Mouse (Mus musculus): ENCODE results near the gene Cry2. TPM values are rescaled to one million over a fixed set of nuclear protein-coding genes. Genes with fewer than 3 reads are reported as not detected.

Gene Cry2
- polyA plus RNA-seq, 1 experiment from 2014 or later, result 21.0 TPM

DNA sequence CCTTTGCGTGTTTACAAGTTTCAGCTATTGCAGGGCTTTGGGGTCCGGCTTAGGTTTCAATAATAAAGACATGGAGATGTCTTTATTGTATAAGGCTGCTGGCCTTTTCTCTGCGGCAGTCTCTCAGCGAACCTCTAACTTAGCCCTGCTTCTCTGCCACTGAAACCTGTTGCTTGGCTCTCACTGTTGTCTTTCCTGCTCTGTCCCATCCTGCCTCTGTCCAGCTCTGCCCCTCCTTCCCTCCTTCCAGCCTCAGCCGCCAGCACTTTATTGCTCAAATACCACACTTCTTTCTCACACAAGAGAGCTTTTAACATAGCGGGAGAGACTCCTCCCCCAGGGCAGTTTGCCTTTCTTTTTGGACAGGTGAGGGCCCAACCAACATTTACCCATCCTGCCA, 6.6 kb upstream of the Cry2 start:
- Histone ChIP-seq H3K27ac (no peak overlapping the region), H3K4me1 (peaks cover 14% of the 10 kb centered on the region), H3K9me3 (no peaks in the 10 kb centered on the region), H3K36me3 (no peaks in the 10 kb centered on the region), H3K4me3 (no peak overlapping the region), H3K27me3 (ENCODE audit: insufficient read depth, poor library complexity, severe bottlenecking) (0 out of 2 replicates have a peak, but pooled peaks cover 4% of the 10 kb centered on the region)
- no peak for DNase-seq (ENCODE audit: low spot score)
- WGBS, result 60% methylated on average over 6 of the region's 6 CpGs

DNA sequence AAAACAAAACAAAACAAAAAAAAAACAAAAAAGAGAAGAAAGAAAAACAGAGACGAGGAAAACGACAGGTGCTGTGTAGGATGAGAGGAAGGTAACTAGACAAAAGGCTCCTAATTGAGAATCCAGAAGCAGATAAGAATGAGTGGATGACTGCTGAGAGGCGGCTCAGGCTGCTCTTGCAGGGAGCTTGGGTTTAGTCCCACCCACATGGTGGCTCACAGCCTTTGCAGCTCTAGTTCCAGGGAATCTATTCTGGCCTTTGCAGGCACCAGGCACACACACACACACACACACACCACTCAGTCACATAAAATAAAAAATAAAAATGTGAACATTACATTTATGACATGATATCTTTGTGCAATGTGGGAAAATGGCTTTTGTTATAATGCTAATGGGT, 4.7 kb upstream of the Cry2 start:
- DNase-seq (ENCODE audit: low spot score), result no peak
- Histone ChIP-seq H3K4me3 (no peak overlapping the region), H3K27ac (no peak overlapping the region), H3K27me3 (ENCODE audit: insufficient read depth, poor library complexity, severe bottlenecking) (0 out of 2 replicates have a peak, but pooled peaks cover 4% of the 10 kb centered on the region), H3K4me1 (peaks cover 16% of the 10 kb centered on the region), H3K9me3 (no peaks in the 10 kb centered on the region), H3K36me3 (no peaks in the 10 kb centered on the region)
- WGBS, result 46% methylated on average over 3 of the region's 3 CpGs

DNA sequence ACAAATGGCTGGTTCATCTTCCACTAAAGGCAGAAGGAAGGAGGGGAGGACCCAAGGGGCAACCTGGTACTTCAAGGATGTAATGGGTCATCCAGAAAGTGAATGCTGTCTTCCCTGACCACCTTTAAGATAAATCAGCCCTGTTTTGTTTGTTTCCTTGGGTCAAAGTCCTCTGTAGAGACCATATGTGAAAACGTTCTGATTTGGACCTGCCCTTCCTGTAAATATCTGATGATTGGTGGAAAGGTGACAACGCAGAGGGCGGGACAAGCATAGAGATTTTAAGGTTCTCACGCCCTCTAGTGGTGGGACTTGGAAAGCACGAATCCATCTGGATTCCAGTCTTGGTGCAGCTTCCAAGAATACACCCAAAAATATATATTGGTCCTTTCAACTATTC, 4.0 kb upstream of the Cry2 start:
- H3K4me1 ChIP-seq, result peaks cover 23% of the 10 kb centered on the region

DNA sequence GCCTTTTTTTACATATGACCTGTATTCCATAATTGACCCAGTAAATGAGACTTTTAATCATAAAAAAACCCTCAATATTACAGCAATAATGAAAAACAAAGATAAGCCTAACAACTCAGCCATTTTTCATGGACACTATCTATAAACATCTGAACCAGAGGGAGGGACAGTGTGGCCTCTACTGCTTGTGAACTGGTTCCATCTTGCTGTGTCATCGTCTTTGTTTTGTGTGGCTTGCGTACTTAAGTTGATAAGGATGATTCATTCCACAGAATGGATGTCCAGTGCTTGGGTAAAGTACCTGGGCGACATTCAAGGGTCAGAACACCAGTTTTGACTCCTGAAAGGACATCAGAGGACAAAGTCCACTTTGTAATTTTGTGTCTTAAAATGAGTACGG, 3.5 kb upstream of the Cry2 start:
- Histone ChIP-seq H3K4me3 (no peak overlapping the region), H3K27me3 (ENCODE audit: insufficient read depth, poor library complexity, severe bottlenecking) (0 out of 2 replicates have a peak, but pooled peaks cover 4% of the 10 kb centered on the region), H3K36me3 (no peaks in the 10 kb centered on the region), H3K27ac (no peak overlapping the region), H3K9me3 (no peaks in the 10 kb centered on the region), H3K4me1 (peaks cover 24% of the 10 kb centered on the region)
- 73% methylated on average over 4 of the region's 4 CpGs for WGBS
- no peak for DNase-seq (ENCODE audit: low spot score)

More for the DNA sequence above, 4.0 kb upstream of the Cry2 start:
- 1% methylated on average over 5 of the region's 5 CpGs for WGBS
- H3K4me3 ChIP-seq, result peak overlapping the region; percentile 15; the same call in 1 of the 2 replicates
- H3K36me3 ChIP-seq, result no peaks in the 10 kb centered on the region
- H3K27me3 ChIP-seq (ENCODE audit: insufficient read depth, poor library complexity, severe bottlenecking), result 0 out of 2 replicates have a peak, but pooled peaks cover 4% of the 10 kb centered on the region
- peak; percentile 88 for DNase-seq (ENCODE audit: low spot score)
- H3K9me3 ChIP-seq, result no peaks in the 10 kb centered on the region
- H3K27ac ChIP-seq, result no peak overlapping the region

DNA sequence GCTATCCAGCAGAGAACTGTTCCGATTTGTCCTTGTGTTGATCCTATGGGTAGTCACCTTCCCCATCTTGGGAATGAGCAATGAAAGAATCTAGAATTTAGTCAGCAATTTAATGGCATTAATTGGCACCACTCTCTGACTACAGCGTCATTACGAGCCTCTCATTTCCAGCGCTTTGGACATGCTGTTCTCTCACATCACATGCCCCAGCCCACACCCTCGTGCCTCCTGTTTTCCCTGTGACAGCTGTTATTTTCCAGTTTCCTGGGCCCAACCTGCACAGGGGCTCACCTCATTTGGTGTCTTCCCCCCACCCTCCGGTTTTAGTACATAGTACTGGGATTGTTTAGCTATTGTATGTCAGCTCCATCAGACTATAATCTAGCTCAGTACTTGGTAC, 1.2 kb upstream of the Cry2 start:
- DNase-seq (ENCODE audit: low spot score), result no peak
- no peaks in the 10 kb centered on the region for H3K36me3 ChIP-seq
- H3K27me3 ChIP-seq (ENCODE audit: insufficient read depth, poor library complexity, severe bottlenecking), result 0 out of 2 replicates have a peak, but pooled peaks cover 4% of the 10 kb centered on the region
- H3K9me3 ChIP-seq, result no peaks in the 10 kb centered on the region
- H3K4me3 ChIP-seq, result no peak overlapping the region
- peaks cover 34% of the 10 kb centered on the region for H3K4me1 ChIP-seq
- 55% methylated on average over 6 of the region's 6 CpGs for WGBS
- H3K27ac ChIP-seq, result no peak overlapping the region

DNA sequence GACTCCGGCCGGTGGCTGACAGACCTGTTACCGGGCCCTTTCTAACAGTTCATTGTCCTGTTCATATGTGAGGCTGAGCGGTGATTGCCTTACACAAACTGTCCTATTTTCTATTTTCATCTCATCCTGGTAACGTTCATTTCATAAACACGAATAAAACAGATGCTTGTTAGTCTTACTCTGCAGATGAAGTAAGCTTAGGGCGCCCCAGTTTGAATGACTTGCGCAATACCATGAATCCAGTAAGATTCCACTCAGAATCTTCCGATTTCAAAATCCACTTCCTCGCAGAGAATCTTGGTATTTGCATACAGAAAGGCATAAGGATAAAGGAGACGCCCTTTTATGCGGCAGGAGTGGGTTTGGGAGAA, 517 bp upstream of the Cry2 start:
- Histone ChIP-seq H3K27me3 (ENCODE audit: insufficient read depth, poor library complexity, severe bottlenecking) (0 out of 2 replicates have a peak, but pooled peaks cover 3% of the 10 kb centered on the region), H3K4me1 (peaks cover 40% of the 10 kb centered on the region), H3K36me3 (no peaks in the 10 kb centered on the region), H3K4me3 (peak overlapping the region; percentile 92), H3K27ac (no peak overlapping the region; the same call in 1 of the 2 replicates), H3K9me3 (no peaks in the 10 kb centered on the region)
- no peak for DNase-seq (ENCODE audit: low spot score)
- WGBS, result 12% methylated on average over 12 of the region's 12 CpGs

DNA sequence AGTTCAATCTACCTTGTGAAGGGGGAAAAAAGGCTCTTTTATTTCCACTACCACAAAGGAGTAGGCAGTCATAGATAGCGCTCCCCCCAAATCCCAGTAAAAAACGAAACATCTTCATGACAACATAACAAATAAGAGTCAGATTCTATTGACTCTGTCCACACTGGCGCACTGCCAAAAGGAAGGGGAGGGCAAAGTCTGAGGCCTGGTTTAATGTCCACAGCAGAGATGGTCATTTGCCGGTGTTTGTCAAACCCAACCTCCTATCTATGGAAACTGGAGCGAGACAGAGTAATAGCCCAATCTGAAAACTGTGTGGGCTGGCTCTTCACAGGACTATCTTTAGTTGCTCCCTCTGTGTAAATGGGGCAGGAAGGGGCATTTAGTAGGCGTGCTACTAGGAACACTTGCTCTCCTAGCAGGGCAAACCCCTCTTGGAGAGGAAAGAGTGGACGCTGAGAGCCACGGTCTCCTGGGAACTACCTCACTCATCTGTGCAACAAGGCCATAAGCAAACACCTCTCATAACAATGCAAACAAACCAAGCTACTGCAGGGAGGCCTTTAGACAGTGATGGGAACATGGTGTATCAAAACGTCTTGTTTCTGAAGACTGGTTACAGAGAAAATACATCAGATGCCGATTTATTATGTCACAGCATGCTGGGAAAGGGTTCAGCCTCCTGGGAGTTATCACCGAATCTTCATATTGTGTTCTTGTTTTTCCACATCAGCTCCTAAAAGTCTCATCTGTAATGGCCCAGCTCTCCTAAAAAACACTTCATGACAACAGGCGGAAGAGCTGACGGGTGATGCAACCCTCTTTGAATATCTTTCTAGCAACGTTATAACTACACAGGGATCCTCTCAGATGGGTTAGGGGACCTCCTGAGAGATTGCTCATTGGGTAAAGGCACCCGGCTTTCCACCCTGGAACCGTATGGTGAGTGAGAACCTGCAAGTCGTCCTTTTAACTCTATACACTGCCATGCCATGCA, 1.2 kb downstream of the Cry2 start:
- 52% methylated on average over 17 of the region's 17 CpGs for WGBS
- Histone ChIP-seq H3K4me1 (peaks cover 58% of the 10 kb centered on the region), H3K9me3 (no peaks in the 10 kb centered on the region), H3K36me3 (no peaks in the 10 kb centered on the region), H3K4me3 (peak overlapping the region; percentile 92), H3K27ac (peak overlapping the region; percentile 90; the same call in 1 of the 2 replicates), H3K27me3 (ENCODE audit: insufficient read depth, poor library complexity, severe bottlenecking) (no peaks in the 10 kb centered on the region)
- DNase-seq (ENCODE audit: low spot score), result no peak

DNA sequence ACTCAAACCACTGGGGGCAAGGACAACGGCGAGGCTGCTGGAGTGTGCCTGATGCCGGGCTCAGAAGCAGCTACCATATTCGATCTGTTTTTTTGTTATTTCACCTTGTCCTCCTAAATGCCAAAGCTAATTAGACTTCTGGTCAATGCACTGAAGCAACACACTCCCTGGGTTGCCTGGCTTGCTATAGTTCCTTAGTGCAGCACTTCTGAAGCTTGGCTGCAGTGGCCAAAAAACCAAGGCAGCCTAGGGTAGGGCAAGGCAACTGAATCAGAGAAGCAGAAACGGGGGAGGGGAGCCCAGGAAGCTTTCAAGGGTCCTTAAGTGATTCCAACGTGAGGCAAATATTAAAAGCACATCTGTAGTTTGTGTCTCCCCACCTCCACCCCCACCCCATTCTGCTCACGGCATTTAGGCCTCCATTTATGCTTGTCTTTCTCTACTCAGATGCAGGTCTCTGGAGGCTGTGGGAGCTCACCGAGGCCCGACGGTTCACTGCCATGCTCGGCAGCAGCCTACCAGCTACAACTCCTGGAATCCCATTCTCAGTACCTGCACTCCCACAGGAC, 2.1 kb downstream of the Cry2 start:
- Histone ChIP-seq H3K9me3 (no peaks in the 10 kb centered on the region), H3K4me1 (peaks cover 65% of the 10 kb centered on the region), H3K27ac (peak overlapping the region; percentile 65), H3K4me3 (peak overlapping the region; percentile 92), H3K27me3 (ENCODE audit: insufficient read depth, poor library complexity, severe bottlenecking) (no peaks in the 10 kb centered on the region), H3K36me3 (no peaks in the 10 kb centered on the region)
- 36% methylated on average over 11 of the region's 11 CpGs for whole genome bisulfite sequencing
- DNase-seq (ENCODE audit: low spot score), result no peak

DNA sequence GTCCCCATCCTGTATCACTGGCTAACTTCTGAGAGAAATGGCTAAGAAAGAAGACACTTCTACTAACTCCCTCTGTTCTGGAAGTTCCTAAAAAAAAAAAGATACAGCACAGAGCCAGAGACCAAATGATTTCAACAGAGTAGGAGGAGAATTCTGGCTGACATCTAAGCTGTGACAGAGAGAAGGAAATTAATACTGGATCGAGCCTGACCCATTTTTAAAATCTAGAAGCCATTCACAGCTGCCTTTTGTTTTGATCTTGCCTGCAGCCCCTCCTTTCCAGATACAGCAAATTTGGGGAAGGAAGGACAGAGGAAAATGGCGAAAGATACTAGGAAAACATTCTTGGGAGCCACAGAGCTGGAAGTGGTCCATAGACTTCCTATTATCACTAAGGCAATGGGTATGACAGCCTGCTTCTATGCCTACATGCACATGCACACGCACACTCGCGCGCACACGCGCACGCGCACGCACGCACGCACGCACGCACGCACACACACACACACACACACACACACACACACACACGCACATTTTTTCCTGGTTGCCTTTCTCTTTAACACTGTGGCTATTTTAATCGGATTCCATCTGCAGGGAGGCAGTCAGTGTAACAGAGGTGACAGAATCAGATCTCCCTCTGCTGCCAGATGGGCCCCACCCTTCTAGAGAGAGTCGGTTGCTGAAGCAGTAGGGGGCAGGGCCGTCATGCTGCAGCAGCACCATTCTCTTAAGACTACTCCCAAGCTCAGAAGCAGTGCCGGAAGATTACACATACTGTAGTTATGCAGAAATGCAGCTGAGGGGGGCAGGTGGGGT, 2.9 kb downstream of the Cry2 start:
- H3K36me3 ChIP-seq, result peaks cover 4% of the 10 kb centered on the region
- peak overlapping the region; percentile 65 for H3K27ac ChIP-seq
- WGBS, result 47% methylated on average over 21 of the region's 21 CpGs
- DNase-seq (ENCODE audit: low spot score), result peak; percentile 90
- no peaks in the 10 kb centered on the region for H3K27me3 ChIP-seq (ENCODE audit: insufficient read depth, poor library complexity, severe bottlenecking)
- peak overlapping the region; percentile 92 for H3K4me3 ChIP-seq
- no peaks in the 10 kb centered on the region for H3K9me3 ChIP-seq
- H3K4me1 ChIP-seq, result peaks cover 71% of the 10 kb centered on the region

DNA sequence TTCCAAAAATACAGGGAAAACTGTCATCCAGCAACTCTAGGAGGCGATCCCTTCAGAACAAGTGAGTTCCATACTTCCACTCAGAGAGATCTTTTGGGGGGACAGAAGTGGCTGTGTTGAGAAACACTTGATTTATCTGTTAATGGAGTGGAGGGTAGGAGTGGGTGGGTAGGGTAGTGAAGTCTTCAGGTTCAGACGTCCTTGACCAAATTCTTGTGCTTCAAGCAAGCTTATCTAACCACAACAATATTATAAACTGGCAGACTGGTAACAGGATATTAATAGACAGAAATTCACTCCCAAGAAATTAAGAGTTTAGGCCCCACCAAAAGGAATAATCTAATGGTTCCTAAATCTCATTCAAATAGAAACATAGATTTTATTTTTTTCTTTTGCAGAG, 3.8 kb downstream of the Cry2 start:
- Histone ChIP-seq H3K4me1 (peaks cover 79% of the 10 kb centered on the region), H3K4me3 (no peak overlapping the region), H3K36me3 (peaks cover 7% of the 10 kb centered on the region), H3K27ac (0 out of 2 replicates have a peak overlapping the region, but pooled peaks have one; percentile 60), H3K27me3 (ENCODE audit: insufficient read depth, poor library complexity, severe bottlenecking) (no peaks in the 10 kb centered on the region), H3K9me3 (no peaks in the 10 kb centered on the region)
- WGBS, result 64% methylated on average over 2 of the region's 2 CpGs
- DNase-seq (ENCODE audit: low spot score), result no peak

DNA sequence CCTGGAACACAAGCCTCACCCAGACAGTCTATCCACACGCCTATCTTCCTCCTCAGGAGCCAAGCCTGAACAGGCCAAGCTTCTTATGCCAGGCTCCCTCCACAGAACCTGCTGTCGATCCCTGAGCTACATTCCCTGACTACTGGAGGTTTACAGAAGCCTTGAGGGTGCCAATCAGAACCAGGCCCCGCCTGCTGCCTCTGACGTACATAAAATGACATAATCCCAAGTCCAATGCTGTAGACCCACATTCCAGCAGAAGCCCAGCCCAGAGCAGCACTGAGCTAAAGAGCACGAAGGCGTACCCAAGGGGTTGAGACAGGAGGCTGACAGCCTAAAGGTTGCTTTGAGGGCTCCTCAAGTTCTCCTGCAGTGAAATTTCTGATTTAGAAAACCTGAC, 6.0 kb downstream of the Cry2 start:
- no peak for DNase-seq (ENCODE audit: low spot score)
- WGBS, result 49% methylated on average over 6 of the region's 6 CpGs

DNA sequence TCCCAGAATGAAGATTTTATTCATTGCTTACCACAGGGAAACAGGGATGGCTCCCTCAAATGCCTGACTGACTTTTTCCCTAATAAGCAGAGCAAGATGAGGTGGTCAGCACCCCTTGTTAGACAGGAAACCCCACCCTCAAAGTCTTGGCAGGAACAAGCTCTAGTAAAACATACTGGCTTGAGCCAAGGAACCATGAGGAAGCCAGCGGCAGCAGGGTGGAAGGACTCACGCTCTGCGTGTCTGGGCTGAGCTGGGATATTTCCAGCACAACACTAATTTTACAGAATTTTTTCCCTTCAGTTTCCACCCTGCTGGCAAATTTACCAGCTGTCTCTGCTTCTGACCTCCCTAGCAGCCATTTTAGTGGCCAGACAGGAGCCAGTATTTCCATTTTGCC, 7.4 kb downstream of the Cry2 start:
- Histone ChIP-seq H3K4me1 (peaks cover 77% of the 10 kb centered on the region), H3K9me3 (no peaks in the 10 kb centered on the region), H3K27ac (peak overlapping the region; percentile 22; the same call in 1 of the 2 replicates), H3K4me3 (no peak overlapping the region), H3K36me3 (peaks cover 38% of the 10 kb centered on the region), H3K27me3 (ENCODE audit: insufficient read depth, poor library complexity, severe bottlenecking) (no peaks in the 10 kb centered on the region)
- DNase-seq (ENCODE audit: low spot score), result no peak
- 90% methylated on average over 3 of the region's 3 CpGs for WGBS

More for the DNA sequence above, 6.0 kb downstream of the Cry2 start:
- H3K4me3 ChIP-seq, result no peak overlapping the region
- H3K4me1 ChIP-seq, result peaks cover 86% of the 10 kb centered on the region
- H3K36me3 ChIP-seq, result peaks cover 25% of the 10 kb centered on the region
- H3K27me3 ChIP-seq (ENCODE audit: insufficient read depth, poor library complexity, severe bottlenecking), result no peaks in the 10 kb centered on the region
- H3K27ac ChIP-seq, result peak overlapping the region; percentile 49; the same call in 1 of the 2 replicates
- H3K9me3 ChIP-seq, result no peaks in the 10 kb centered on the region

Data from heart, embryonic 10.5 days (tissue).